Mouse (Mus musculus): ENCODE data around the gene Olfr888. TPM values are rescaled to one million over a fixed set of nuclear protein-coding genes. Genes with fewer than 3 reads are reported as not detected.

Olfr888 gene
- total RNA-seq (2014; fragmentation: Nextera tagmentation) (not detected in 2 replicates), total RNA-seq (2017) (not detected in 2 replicates), polyA plus RNA-seq (2012) (not detected in 2 replicates)

GRCm38 (mm10) chr9:38107828-38108227, at the start of gene Olfr888:
Gene Olfr888 (plus strand): TSS chr9:38108128.
- DNase-seq (ENCODE audit: low spot score), result no peak
- H3K9me3 ChIP-seq (replicated peaks), result no peaks in the 10 kb centered on the region
- ATAC-seq (ENCODE audit: extremely low read depth, insufficient number of reproducible peaks, low FRiP score, poor library complexity, severe bottlenecking), result no peak
- no peak within 1 kb of the TSS for H3K4me3 ChIP-seq (ENCODE audit: low read depth, low read length)
- no peaks in the 10 kb centered on the region for H3K27me3 ChIP-seq (ENCODE audit: insufficient read depth, low read length)
- H3K4me1 ChIP-seq (ENCODE audit: insufficient read depth, low read depth, low read length), result no peaks in the 10 kb centered on the region
- TF ChIP-seq CTCF (IDR thresholded peaks at IDR 0.05; ENCODE audit: low read depth, low read length), result no peak
- TF ChIP-seq GATA2 (IDR thresholded peaks at IDR 0.05; ENCODE audit: borderline replicate concordance, low read depth, low read length), result no peak
- no peak for TF ChIP-seq TAL1 (conservative IDR thresholded peaks at IDR 0.05; ENCODE audit: low read depth, low read length)
- TF ChIP-seq GATA1 (IDR thresholded peaks at IDR 0.05; ENCODE audit: borderline replicate concordance, low read length), result no peak
- TF ChIP-seq POLR2AphosphoS5 (IDR thresholded peaks at IDR 0.05; ENCODE audit: insufficient replicate concordance, low read depth, low read length), result no peak
- no peaks in the 10 kb centered on the region for H3K36me3 ChIP-seq (replicated peaks)

GRCm38 (mm10) chr9:38061022-38061421, 46.9 kb upstream of the Olfr888 start, which contains the start of gene Olfr885:
Gene Olfr885 (plus strand): TSS chr9:38061322.
- no peak for TF ChIP-seq GATA1 (IDR thresholded peaks at IDR 0.05; ENCODE audit: borderline replicate concordance, low read length)
- no peaks in the 10 kb centered on the region for H3K9me3 ChIP-seq (replicated peaks)

GRCm38 (mm10) chr9:38083772-38084171, 24.2 kb upstream of the Olfr888 start, which contains the start of gene Olfr887:
Gene Olfr887 (plus strand): TSS chr9:38084072.
- Histone ChIP-seq H3K27me3 (ENCODE audit: insufficient read depth, low read length) (no peaks in the 10 kb centered on the region), H3K9me3 (replicated peaks) (no peaks in the 10 kb centered on the region), H3K36me3 (replicated peaks) (no peaks in the 10 kb centered on the region), H3K4me1 (ENCODE audit: insufficient read depth, low read depth, low read length) (no peaks in the 10 kb centered on the region), H3K4me3 (ENCODE audit: low read depth, low read length) (no peak within 1 kb of the TSS)
- DNase-seq (ENCODE audit: low spot score) (no peak), ATAC-seq (ENCODE audit: extremely low read depth, insufficient number of reproducible peaks, low FRiP score, poor library complexity, severe bottlenecking) (no peak)
- TF ChIP-seq GATA2 (IDR thresholded peaks at IDR 0.05; ENCODE audit: borderline replicate concordance, low read depth, low read length) (no peak), POLR2AphosphoS5 (IDR thresholded peaks at IDR 0.05; ENCODE audit: insufficient replicate concordance, low read depth, low read length) (no peak), CTCF (IDR thresholded peaks at IDR 0.05; ENCODE audit: low read depth, low read length) (no peak), TAL1 (conservative IDR thresholded peaks at IDR 0.05; ENCODE audit: low read depth, low read length) (no peak), GATA1 (IDR thresholded peaks at IDR 0.05; ENCODE audit: borderline replicate concordance, low read length) (no peak)

More at GRCm38 (mm10) chr9:38061022-38061421, 46.9 kb upstream of the Olfr888 start, which contains the start of gene Olfr885:
- no peaks in the 10 kb centered on the region for H3K27me3 ChIP-seq (ENCODE audit: insufficient read depth, low read length)
- ATAC-seq (ENCODE audit: extremely low read depth, insufficient number of reproducible peaks, low FRiP score, poor library complexity, severe bottlenecking) (no peak), DNase-seq (ENCODE audit: low spot score) (no peak)
- no peaks in the 10 kb centered on the region for H3K4me1 ChIP-seq (ENCODE audit: insufficient read depth, low read depth, low read length)
- no peak within 1 kb of the TSS for H3K4me3 ChIP-seq (ENCODE audit: low read depth, low read length)
- no peaks in the 10 kb centered on the region for H3K36me3 ChIP-seq (replicated peaks)

- TF ChIP-seq GATA1 (IDR thresholded peaks at IDR 0.05; ENCODE audit: borderline replicate concordance, low read length), result no peak
- no peak for TF ChIP-seq GATA2 (IDR thresholded peaks at IDR 0.05; ENCODE audit: borderline replicate concordance, low read depth, low read length)
- Histone ChIP-seq H3K27me3 (ENCODE audit: insufficient read depth, low read length) (no peaks in the 10 kb centered on the region), H3K36me3 (replicated peaks) (no peaks in the 10 kb centered on the region), H3K9me3 (replicated peaks) (no peaks in the 10 kb centered on the region), H3K4me3 (ENCODE audit: low read depth, low read length) (no peak within 1 kb of the TSS), H3K4me1 (ENCODE audit: insufficient read depth, low read depth, low read length) (no peaks in the 10 kb centered on the region)
- no peak for ATAC-seq (ENCODE audit: extremely low read depth, insufficient number of reproducible peaks, low FRiP score, poor library complexity, severe bottlenecking)
- DNase-seq (ENCODE audit: low spot score), result no peak
Measured at GRCm38 (mm10) chr9:38114898-38115297, 7.0 kb downstream of the Olfr888 start, which contains the start of gene Olfr889. Gene Olfr889 (plus strand): TSS chr9:38115198.

- DNase-seq (ENCODE audit: low spot score) (no peak), ATAC-seq (ENCODE audit: extremely low read depth, insufficient number of reproducible peaks, low FRiP score, poor library complexity, severe bottlenecking) (no peak)
- no peak within 1 kb of the TSS for H3K4me3 ChIP-seq (ENCODE audit: low read depth, low read length)
- no peaks in the 10 kb centered on the region for H3K4me1 ChIP-seq (ENCODE audit: insufficient read depth, low read depth, low read length)
- no peaks in the 10 kb centered on the region for H3K36me3 ChIP-seq (replicated peaks)
- no peaks in the 10 kb centered on the region for H3K27me3 ChIP-seq (ENCODE audit: insufficient read depth, low read length)
- no peaks in the 10 kb centered on the region for H3K9me3 ChIP-seq (replicated peaks)
- no peak for TF ChIP-seq TAL1 (conservative IDR thresholded peaks at IDR 0.05; ENCODE audit: low read depth, low read length)
- no peak for TF ChIP-seq CTCF (IDR thresholded peaks at IDR 0.05; ENCODE audit: low read depth, low read length)
- no peak for TF ChIP-seq GATA1 (IDR thresholded peaks at IDR 0.05; ENCODE audit: borderline replicate concordance, low read length)
- no peak for TF ChIP-seq POLR2AphosphoS5 (IDR thresholded peaks at IDR 0.05; ENCODE audit: insufficient replicate concordance, low read depth, low read length)
- TF ChIP-seq GATA2 (IDR thresholded peaks at IDR 0.05; ENCODE audit: borderline replicate concordance, low read depth, low read length), result no peak
Measured at GRCm38 (mm10) chr9:38142217-38142616, 34.3 kb downstream of the Olfr888 start, which contains the start of gene Olfr890. Gene Olfr890 (plus strand): TSS chr9:38142517.

Other genes with a start within 250 kb of the Olfr888 start
- gene Olfr145, start 211.4 kb upstream of the Olfr888 start, total RNA-seq (2014; fragmentation: Nextera tagmentation), result not detected in 2 replicates
- gene Olfr145, start 211.4 kb upstream of the Olfr888 start, total RNA-seq (2017), result 0.06 and 0.16 TPM in 2 replicates
- gene Olfr145, start 211.4 kb upstream of the Olfr888 start, polyA plus RNA-seq (2012), result not detected in 2 replicates
- not detected in 2 replicates for gene Olfr878, start 190.3 kb upstream of the Olfr888 start, total RNA-seq (2014; fragmentation: Nextera tagmentation)
- gene Olfr878, start 190.3 kb upstream of the Olfr888 start, total RNA-seq (2017), result 0.17 TPM in 1 of 2 replicates, not detected in the other
- gene Olfr878, start 190.3 kb upstream of the Olfr888 start, polyA plus RNA-seq (2012), result not detected in 2 replicates
- gene Olfr881, start 116.3 kb upstream of the Olfr888 start, total RNA-seq (2014; fragmentation: Nextera tagmentation), result not detected in 2 replicates
- 0.16 TPM in 1 of 2 replicates, not detected in the other for gene Olfr881, start 116.3 kb upstream of the Olfr888 start, total RNA-seq (2017)
- gene Olfr881, start 116.3 kb upstream of the Olfr888 start, polyA plus RNA-seq (2012), result not detected in 2 replicates
- not detected in 2 replicates for gene Olfr883, start 82.3 kb upstream of the Olfr888 start, total RNA-seq (2014; fragmentation: Nextera tagmentation)
- 0.12 TPM in 1 of 2 replicates, not detected in the other for gene Olfr883, start 82.3 kb upstream of the Olfr888 start, total RNA-seq (2017)
- gene Olfr883, start 82.3 kb upstream of the Olfr888 start, polyA plus RNA-seq (2012), result not detected in 2 replicates
- not detected in 2 replicates for gene Olfr884, start 61.6 kb upstream of the Olfr888 start, total RNA-seq (2014; fragmentation: Nextera tagmentation)
- gene Olfr884, start 61.6 kb upstream of the Olfr888 start, total RNA-seq (2017), result 0.11 TPM in 1 of 2 replicates, not detected in the other
- not detected in 2 replicates for gene Olfr884, start 61.6 kb upstream of the Olfr888 start, polyA plus RNA-seq (2012)
- gene Olfr885, start 46.8 kb upstream of the Olfr888 start, total RNA-seq (2014; fragmentation: Nextera tagmentation), result not detected in 2 replicates
- gene Olfr885, start 46.8 kb upstream of the Olfr888 start, total RNA-seq (2017), result not detected in 2 replicates
- gene Olfr885, start 46.8 kb upstream of the Olfr888 start, polyA plus RNA-seq (2012), result not detected in 2 replicates
- not detected in 2 replicates for gene Olfr887, start 24.1 kb upstream of the Olfr888 start, total RNA-seq (2014; fragmentation: Nextera tagmentation)
- gene Olfr887, start 24.1 kb upstream of the Olfr888 start, total RNA-seq (2017), result under 0.01 and 0.11 TPM in 2 replicates
- gene Olfr887, start 24.1 kb upstream of the Olfr888 start, polyA plus RNA-seq (2012), result not detected in 2 replicates
- 0.15 TPM in 1 of 2 replicates, not detected in the other for gene Olfr889, start 7.1 kb downstream of the Olfr888 start, total RNA-seq (2014; fragmentation: Nextera tagmentation)
- 0.05 and 0.12 TPM in 2 replicates for gene Olfr889, start 7.1 kb downstream of the Olfr888 start, total RNA-seq (2017)
- gene Olfr889, start 7.1 kb downstream of the Olfr888 start, polyA plus RNA-seq (2012), result not detected in 2 replicates
- gene Olfr890, start 34.4 kb downstream of the Olfr888 start, total RNA-seq (2014; fragmentation: Nextera tagmentation), result not detected in 2 replicates
- gene Olfr890, start 34.4 kb downstream of the Olfr888 start, total RNA-seq (2017), result 0.11 TPM in 1 of 2 replicates, not detected in the other
- not detected in 2 replicates for gene Olfr890, start 34.4 kb downstream of the Olfr888 start, polyA plus RNA-seq (2012)
- gene Olfr891, start 72.7 kb downstream of the Olfr888 start, total RNA-seq (2014; fragmentation: Nextera tagmentation), result not detected in 2 replicates
- not detected in 2 replicates for gene Olfr891, start 72.7 kb downstream of the Olfr888 start, total RNA-seq (2017)
- gene Olfr891, start 72.7 kb downstream of the Olfr888 start, polyA plus RNA-seq (2012), result not detected in 2 replicates
- not detected in 2 replicates for gene Olfr893, start 100.2 kb downstream of the Olfr888 start, total RNA-seq (2014; fragmentation: Nextera tagmentation)
- 0.11 TPM in 1 of 2 replicates, not detected in the other for gene Olfr893, start 100.2 kb downstream of the Olfr888 start, total RNA-seq (2017)
- not detected in 2 replicates for gene Olfr893, start 100.2 kb downstream of the Olfr888 start, polyA plus RNA-seq (2012)
- gene Olfr894, start 109.9 kb downstream of the Olfr888 start, total RNA-seq (2014; fragmentation: Nextera tagmentation), result not detected in 2 replicates
- gene Olfr894, start 109.9 kb downstream of the Olfr888 start, total RNA-seq (2017), result 0.05 TPM in 1 of 2 replicates, not detected in the other
- not detected in 2 replicates for gene Olfr894, start 109.9 kb downstream of the Olfr888 start, polyA plus RNA-seq (2012)
- not detected in 2 replicates for gene Olfr143, start 144.6 kb downstream of the Olfr888 start, total RNA-seq (2014; fragmentation: Nextera tagmentation)
- 0.22 TPM in 1 of 2 replicates, not detected in the other for gene Olfr143, start 144.6 kb downstream of the Olfr888 start, total RNA-seq (2017)
- gene Olfr143, start 144.6 kb downstream of the Olfr888 start, polyA plus RNA-seq (2012), result not detected in 2 replicates
- gene Olfr895, start 159.7 kb downstream of the Olfr888 start, total RNA-seq (2014; fragmentation: Nextera tagmentation), result not detected in 2 replicates
- 0.11 TPM in 1 of 2 replicates, not detected in the other for gene Olfr895, start 159.7 kb downstream of the Olfr888 start, total RNA-seq (2017)
- not detected in 2 replicates for gene Olfr895, start 159.7 kb downstream of the Olfr888 start, polyA plus RNA-seq (2012)
- not detected in 2 replicates for gene Olfr896-ps1, start 183.0 kb downstream of the Olfr888 start, total RNA-seq (2014; fragmentation: Nextera tagmentation)
- gene Olfr896-ps1, start 183.0 kb downstream of the Olfr888 start, total RNA-seq (2017), result 0.06 TPM in 1 of 2 replicates, not detected in the other
- gene Olfr896-ps1, start 183.0 kb downstream of the Olfr888 start, polyA plus RNA-seq (2012), result not detected in 2 replicates
- gene Olfr25, start 220.9 kb downstream of the Olfr888 start, total RNA-seq (2014; fragmentation: Nextera tagmentation), result not detected in 2 replicates
- gene Olfr25, start 220.9 kb downstream of the Olfr888 start, total RNA-seq (2017), result 0.06 TPM in 1 of 2 replicates, not detected in the other
- not detected in 2 replicates for gene Olfr25, start 220.9 kb downstream of the Olfr888 start, polyA plus RNA-seq (2012)
- gene Olfr898, start 240.3 kb downstream of the Olfr888 start, total RNA-seq (2014; fragmentation: Nextera tagmentation), result not detected in 2 replicates
- not detected in 2 replicates for gene Olfr898, start 240.3 kb downstream of the Olfr888 start, total RNA-seq (2017)
- not detected in 2 replicates for gene Olfr898, start 240.3 kb downstream of the Olfr888 start, polyA plus RNA-seq (2012)

Measured in G1E (cell line).